Mouse (Mus musculus) E14TG2a.4 (cell line): ENCODE data around the gene Nipsnap1.

ENCODE experiments used
- H3K27me3 ChIP-seq: 2 replicates; pipeline ENCODE4 v1.6.1; 2014; ENCODE audit warnings: low read length, control low read depth; ENCODE audit not compliant: insufficient read depth
- H3K36me3 ChIP-seq: 2 replicates; pipeline ENCODE4 v1.6.1; 2014; ENCODE audit warnings: low read length, control low read depth; ENCODE audit not compliant: insufficient read depth
- H3K4me1 ChIP-seq: replicated peaks from 2 replicates; pipeline ENCODE4 v1.6.1; 2014; ENCODE audit warnings: low read depth, low read length, control low read depth
- H3K4me3 ChIP-seq: replicated peaks from 2 replicates; pipeline ENCODE4 v1.5.1; 2014; ENCODE audit warnings: mild to moderate bottlenecking, low read length
- H3K9me3 ChIP-seq: 2 replicates; pipeline ENCODE4 v1.6.1; 2014; ENCODE audit warnings: low read length, control low read depth
- CTCF ChIP-seq: conservative IDR thresholded peaks from 2 replicates; pipeline ENCODE4 v1.5.1; 2014; ENCODE audit warnings: low read length
- NANOG ChIP-seq: IDR thresholded peaks from 2 replicates; pipeline ENCODE4 v1.6.1; 2014; ENCODE audit warnings: borderline replicate concordance, low read length, mixed read lengths
- POU5F1 ChIP-seq: IDR thresholded peaks from 2 replicates; pipeline ENCODE4 v1.6.1; 2014; ENCODE audit warnings: low read length, borderline replicate concordance

The Nipsnap1 gene

DNA sequence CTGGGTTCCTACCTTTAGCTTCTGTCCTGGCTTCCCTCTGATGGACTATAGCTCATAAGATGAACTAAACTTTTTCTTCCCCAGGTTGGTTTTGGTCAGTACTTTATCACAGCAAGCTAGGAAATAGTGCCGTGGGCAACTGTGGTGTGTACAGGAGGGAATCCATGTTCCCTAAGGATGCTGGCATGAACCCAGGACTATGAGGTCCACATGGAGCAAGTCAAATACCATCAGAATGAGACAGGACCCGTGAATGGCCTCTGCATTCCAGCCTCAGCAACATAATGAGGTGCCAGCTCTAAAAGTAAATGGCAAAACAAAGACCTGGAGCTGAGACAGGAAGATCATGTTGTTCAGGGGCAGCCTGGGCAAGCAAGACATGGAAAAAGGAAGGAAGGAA is 15.3 kb upstream of the Nipsnap1 start:
- Histone ChIP-seq H3K9me3 (no peaks in the 10 kb centered on the region), H3K27me3 (no peaks in the 10 kb centered on the region), H3K4me3 (no peak overlapping the region), H3K36me3 (no peaks in the 10 kb centered on the region), H3K4me1 (peaks cover 86% of the 10 kb centered on the region)
- TF ChIP-seq POU5F1 (no peak), NANOG (no peak), CTCF (no peak)

- Histone ChIP-seq H3K9me3 (no peaks in the 10 kb centered on the region), H3K36me3 (no peaks in the 10 kb centered on the region)
Measured at GRCm38 (mm10) chr11:4860986-4861385, 12.8 kb upstream of the Nipsnap1 start.

GRCm38 (mm10) chr11:4861816-4862604 is 11.7 kb upstream of the Nipsnap1 start:
- Histone ChIP-seq H3K36me3 (no peaks in the 10 kb centered on the region), H3K4me1 (peaks cover 69% of the 10 kb centered on the region), H3K27me3 (no peaks in the 10 kb centered on the region; the same call in 1 of the 2 replicates), H3K4me3 (peak overlapping the region; percentile 43), H3K9me3 (no peaks in the 10 kb centered on the region)
- TF ChIP-seq POU5F1 (no peak), NANOG (no peak), CTCF (no peak)

More at GRCm38 (mm10) chr11:4860986-4861385, 12.8 kb upstream of the Nipsnap1 start:
- Histone ChIP-seq H3K27me3 (no peaks in the 10 kb centered on the region), H3K4me3 (peak overlapping the region; percentile 43; the same call in 1 of the 2 replicates), H3K4me1 (peaks cover 77% of the 10 kb centered on the region)
- TF ChIP-seq NANOG (peak; percentile 49; the same call in 1 of the 2 replicates), CTCF (no peak)

DNA sequence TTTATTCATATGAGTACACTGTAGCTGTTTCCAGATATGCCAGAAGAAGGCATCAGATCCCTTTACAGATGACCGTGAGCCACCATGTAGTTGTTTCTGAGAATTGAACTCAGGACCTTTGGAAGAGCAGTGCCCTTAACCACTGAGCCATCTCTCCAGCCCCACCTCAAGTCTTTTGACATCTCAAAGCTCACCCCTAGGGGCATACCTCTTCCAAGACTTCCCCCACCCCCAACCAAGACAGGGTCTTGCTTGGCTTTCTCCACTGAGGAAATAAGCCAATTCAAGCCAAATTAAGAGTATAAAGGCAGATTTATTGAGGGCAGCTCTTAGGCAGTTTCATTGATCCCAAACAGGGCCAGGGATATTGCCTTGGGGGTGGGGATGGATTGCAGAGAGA is 11.0 kb upstream of the Nipsnap1 start:
- H3K4me1 ChIP-seq: peaks cover 64% of the 10 kb centered on the region
- TF ChIP-seq POU5F1 (no peak), NANOG (no peak), CTCF (no peak)
- no peaks in the 10 kb centered on the region; the same call in 1 of the 2 replicates for H3K27me3 ChIP-seq
- H3K4me3 ChIP-seq: peak overlapping the region; percentile 18; the same call in 1 of the 2 replicates
- H3K36me3 ChIP-seq: no peaks in the 10 kb centered on the region
- no peaks in the 10 kb centered on the region for H3K9me3 ChIP-seq

GRCm38 (mm10) chr11:4865645-4866251 is 8.0 kb upstream of the Nipsnap1 start:
- H3K9me3 ChIP-seq: no peaks in the 10 kb centered on the region
- no peaks in the 10 kb centered on the region for H3K36me3 ChIP-seq
- H3K4me1 ChIP-seq: peaks cover 37% of the 10 kb centered on the region
- H3K4me3 ChIP-seq: no peak overlapping the region
- no peak for TF ChIP-seq POU5F1
- peak; percentile 60 for TF ChIP-seq CTCF
- no peaks in the 10 kb centered on the region; the same call in 1 of the 2 replicates for H3K27me3 ChIP-seq

- Histone ChIP-seq H3K9me3 (no peaks in the 10 kb centered on the region), H3K36me3 (peaks cover 27% of the 10 kb centered on the region), H3K27me3 (no peaks in the 10 kb centered on the region), H3K4me3 (peak overlapping the region; percentile 98), H3K4me1 (peaks cover 58% of the 10 kb centered on the region)
- no peak for TF ChIP-seq NANOG
Measured at GRCm38 (mm10) chr11:4874551-4874950, 800 bp downstream of the Nipsnap1 start.

- TF ChIP-seq POU5F1 (no peak), NANOG (no peak), CTCF (no peak)
- no peaks in the 10 kb centered on the region for H3K27me3 ChIP-seq
Measured at GRCm38 (mm10) chr11:4881087-4881486, 7.3 kb downstream of the Nipsnap1 start.

GRCm38 (mm10) chr11:4882892-4883627 is 9.3 kb downstream of the Nipsnap1 start:
- Histone ChIP-seq H3K4me1 (peaks cover 66% of the 10 kb centered on the region), H3K36me3 (peaks cover 66% of the 10 kb centered on the region), H3K9me3 (no peaks in the 10 kb centered on the region), H3K27me3 (no peaks in the 10 kb centered on the region), H3K4me3 (peak overlapping the region; percentile 60)
- TF ChIP-seq CTCF (peak; percentile 75), NANOG (no peak), POU5F1 (no peak)

More at GRCm38 (mm10) chr11:4881087-4881486, 7.3 kb downstream of the Nipsnap1 start:
- H3K36me3 ChIP-seq: peaks cover 62% of the 10 kb centered on the region
- peaks cover 79% of the 10 kb centered on the region for H3K4me1 ChIP-seq
- no peak overlapping the region for H3K4me3 ChIP-seq
- no peaks in the 10 kb centered on the region for H3K9me3 ChIP-seq
